Mouse (Mus musculus) heart, embryonic 14.5 days (tissue): ENCODE results near the gene Palld. TPM values are rescaled to one million over a fixed set of nuclear protein-coding genes. Genes with fewer than 3 reads are reported as not detected.

Experiments used
- ATAC-seq: fragments of 200-750 bp; cut with Nextera tagmentation; 2 replicates; pipeline ENCODE4 v1.8.0; 2017; ENCODE audit warnings: low read depth, moderate TSS enrichment; ENCODE audit not compliant: insufficient number of reproducible peaks, insufficient read depth, low FRiP score
- H3K27ac ChIP-seq, 2 experiments: fragments of 200-500 bp in 1 of 2; fragments of 300-500 bp in 1 of 2; sonication (generic) in 1 of 2; replicated peaks in 1 of 2; 2 replicates each; pipeline ENCODE4 v1.5.1; 2012 to 2014; ENCODE audit warnings: low read depth in 2 of 2, low read length in 2 of 2, control low read depth in 1 of 2, mild to moderate bottlenecking in 1 of 2, mixed read lengths in 1 of 2; ENCODE audit not compliant: control insufficient read depth in 1 of 2, insufficient read depth in 1 of 2
- H3K27me3 ChIP-seq: fragments of 300-500 bp; sonication (generic); 2 replicates; pipeline ENCODE4 v1.6.1; 2014; ENCODE audit warnings: mild to moderate bottlenecking, low read length, control low read depth; ENCODE audit not compliant: control insufficient read depth, insufficient read depth
- H3K36me3 ChIP-seq: fragments of 300-500 bp; sonication (generic); 2 replicates; pipeline ENCODE4 v1.6.1; 2014; ENCODE audit warnings: mild to moderate bottlenecking, control low read depth, low read length, mixed read lengths; ENCODE audit not compliant: control insufficient read depth, insufficient read depth
- H3K4me1 ChIP-seq, 2 experiments: fragments of 200-500 bp in 1 of 2; fragments of 300-500 bp in 1 of 2; sonication (generic) in 1 of 2; 2 replicates each; pipeline ENCODE4 v1.6.1; 2012 to 2014; ENCODE audit warnings: low read length in 2 of 2, control low read depth in 1 of 2, mixed read lengths in 1 of 2; ENCODE audit not compliant: control insufficient read depth in 2 of 2, insufficient read depth in 2 of 2
- H3K4me2 ChIP-seq: fragments of 300-500 bp; sonication (generic); 2 replicates; pipeline ENCODE4 v1.6.1; 2014; ENCODE audit warnings: mild to moderate bottlenecking, low read length
- H3K4me3 ChIP-seq, 2 experiments: fragments of 200-500 bp in 1 of 2; fragments of 300-500 bp in 1 of 2; sonication (generic) in 1 of 2; 2 replicates each; pipeline ENCODE4 v1.5.1; 2012 to 2014; ENCODE audit warnings: low read length in 2 of 2, mild to moderate bottlenecking in 2 of 2, control low read depth in 1 of 2, low read depth in 1 of 2, moderate library complexity in 1 of 2; ENCODE audit not compliant: control insufficient read depth in 1 of 2, insufficient read depth in 1 of 2
- H3K9ac ChIP-seq: fragments of 300-500 bp; sonication (generic); 2 replicates; pipeline ENCODE4 v1.6.1; 2014; ENCODE audit warnings: mild to moderate bottlenecking, low read length
- H3K9me3 ChIP-seq: fragments of 300-500 bp; sonication (generic); 2 replicates; pipeline ENCODE4 v1.6.1; 2016; ENCODE audit warnings: low read length, control low read depth; ENCODE audit not compliant: control insufficient read depth
- WGBS: fragments of 180-500 bp; shearing (Covaris S2); extraction: QIAGEN DNeasy Blood & Tissue Kit; methylation state at CpG from one replicate; pipeline ENCODE4 v1.1.7; 2014; 5-methylcytosine and 5-hydroxymethylcytosine counted together
- polyA plus RNA-seq: library from polyadenylated mRNA; unstranded; fragments of >200 nt; fragmentation: Nextera tagmentation; extraction: Ambion mirVana; gene quantifications from 2 replicates; pipeline ENCODE4 v1.2.1, GENCODE M21; 2014

Palld gene
- polyA plus RNA-seq, 1 experiment from 2014 or later, result 187 TPM

DNA sequence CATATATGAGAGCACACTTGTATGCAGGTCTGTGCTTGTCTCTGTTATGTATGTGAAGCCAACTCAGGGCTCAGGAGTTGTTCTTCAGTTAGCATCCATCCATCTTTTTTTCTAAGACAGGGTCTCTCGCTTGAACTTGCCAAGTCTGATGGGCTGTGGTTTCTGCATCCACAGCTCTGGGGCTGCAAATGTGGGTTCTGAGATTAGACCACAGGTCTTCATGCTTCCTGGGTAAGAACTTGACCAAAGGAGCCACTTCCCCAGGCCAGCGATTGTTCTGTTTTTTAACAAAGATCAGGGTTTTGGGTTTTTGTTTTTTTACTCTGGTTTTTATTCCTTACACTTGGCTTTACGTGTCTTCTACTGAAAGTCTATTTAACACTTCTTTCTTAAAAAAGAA is 316.0 kb downstream of the Palld start:
- no peak overlapping the region for H3K9ac ChIP-seq
- 92% methylated on average over 3 of the region's 3 CpGs for WGBS
- no peak overlapping the region for H3K4me2 ChIP-seq
- no peak for ATAC-seq
- H3K9me3 ChIP-seq, result no peaks in the 10 kb centered on the region
- peaks cover 28% of the 10 kb centered on the region for H3K36me3 ChIP-seq
- H3K4me1 ChIP-seq, result peaks cover 12 to 32% of the 10 kb centered on the region in 2 experiments
- H3K4me3 ChIP-seq, result no peak overlapping the region
- H3K27ac ChIP-seq, result no peak overlapping the region
- no peaks in the 10 kb centered on the region for H3K27me3 ChIP-seq

DNA sequence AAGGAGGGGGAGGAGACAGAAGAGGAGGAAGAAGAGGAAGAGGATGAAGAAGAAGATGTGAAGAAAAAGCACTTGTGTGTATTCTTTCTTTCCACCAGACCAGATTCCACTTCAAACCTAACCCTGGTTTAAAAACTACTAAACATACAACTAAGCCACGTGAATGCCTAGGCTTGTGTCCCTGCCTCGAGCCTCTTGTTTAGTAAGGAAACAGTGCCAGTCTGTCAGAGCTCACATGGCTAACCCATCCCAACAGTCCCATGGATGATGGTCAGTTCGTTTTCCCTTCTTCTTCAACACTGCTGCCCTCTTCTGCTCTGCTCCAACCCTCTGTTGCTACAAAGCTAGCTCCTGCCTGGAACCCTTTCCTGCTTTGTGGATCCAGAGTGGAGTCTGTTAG is 316.7 kb downstream of the Palld start:
- Histone ChIP-seq H3K9me3 (no peaks in the 10 kb centered on the region), H3K27me3 (no peaks in the 10 kb centered on the region), H3K27ac (no peak overlapping the region), H3K4me1 (peaks cover 10 to 32% of the 10 kb centered on the region in 2 experiments), H3K4me3 (no peak overlapping the region), H3K9ac (no peak overlapping the region), H3K4me2 (no peak overlapping the region), H3K36me3 (peaks cover 28% of the 10 kb centered on the region)
- WGBS, result 67% methylated on average over 3 of the region's 3 CpGs
- no peak for ATAC-seq

DNA sequence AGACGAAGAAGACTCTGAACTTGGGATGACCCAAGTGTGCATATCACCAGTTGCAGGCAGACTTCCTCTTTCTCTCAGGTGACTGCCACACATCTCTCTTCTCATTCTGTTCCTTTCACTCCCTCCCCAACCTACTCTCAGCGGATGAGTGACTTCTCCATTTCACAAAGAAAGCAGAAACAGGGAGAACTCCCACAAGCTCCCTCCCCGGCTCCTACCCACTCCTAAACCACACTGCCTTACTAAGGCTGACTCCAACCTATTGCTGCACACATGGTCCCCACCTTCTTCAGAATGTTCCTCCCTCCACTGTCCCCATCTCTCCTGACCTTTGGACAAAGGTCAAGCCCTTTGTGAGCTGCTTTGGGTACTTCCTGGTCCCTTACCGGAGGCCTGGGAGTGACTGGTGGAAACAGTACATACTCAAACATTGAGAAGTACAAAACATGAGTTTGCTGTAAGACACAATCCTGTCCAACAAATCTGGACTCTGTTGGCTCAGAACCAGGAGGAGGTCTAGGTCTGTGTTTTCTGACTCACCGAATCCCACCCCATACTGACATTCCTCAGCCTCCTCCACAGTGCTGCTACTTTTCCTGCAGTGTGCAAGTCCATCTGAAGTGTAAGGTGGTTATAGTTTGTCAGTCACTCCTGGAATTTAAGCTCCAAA is 317.6 kb downstream of the Palld start:
- Histone ChIP-seq H3K4me1 (peaks cover 8 to 37% of the 10 kb centered on the region in 2 experiments), H3K9ac (no peak overlapping the region), H3K4me2 (no peak overlapping the region), H3K4me3 (no peak overlapping the region), H3K27me3 (no peaks in the 10 kb centered on the region), H3K36me3 (peaks cover 28% of the 10 kb centered on the region), H3K9me3 (no peaks in the 10 kb centered on the region), H3K27ac (no peak overlapping the region)
- whole genome bisulfite sequencing, result 65% methylated on average over 5 of the region's 5 CpGs
- ATAC-seq, result no peak

DNA sequence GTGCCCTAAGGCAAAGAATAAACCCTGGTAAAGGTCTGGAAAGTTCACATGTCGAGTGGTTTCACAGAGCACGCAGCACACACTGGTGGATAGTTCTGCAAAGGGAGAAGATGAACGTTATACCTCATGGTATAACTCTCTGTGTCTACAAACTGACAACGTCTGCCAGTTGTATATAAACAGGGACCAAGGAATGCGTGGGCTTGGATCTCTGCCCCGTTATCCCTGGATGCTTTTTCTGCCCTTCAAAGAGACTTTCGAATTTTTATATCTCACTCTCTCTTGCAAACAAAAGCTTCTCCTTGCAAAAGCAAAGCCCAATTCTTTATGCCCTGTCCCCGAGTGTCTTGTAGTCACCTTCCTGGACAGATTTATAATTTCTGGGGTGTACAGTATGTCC is 319.9 kb downstream of the Palld start:
- Histone ChIP-seq H3K4me3 (no peak overlapping the region), H3K4me1 (peaks cover 6 to 30% of the 10 kb centered on the region in 2 experiments), H3K9me3 (no peaks in the 10 kb centered on the region), H3K27me3 (no peaks in the 10 kb centered on the region), H3K36me3 (peaks cover 37% of the 10 kb centered on the region), H3K9ac (no peak overlapping the region), H3K4me2 (no peak overlapping the region), H3K27ac (no peak overlapping the region)
- ATAC-seq, result no peak
- 78% methylated on average over 8 of the region's 8 CpGs for WGBS

DNA sequence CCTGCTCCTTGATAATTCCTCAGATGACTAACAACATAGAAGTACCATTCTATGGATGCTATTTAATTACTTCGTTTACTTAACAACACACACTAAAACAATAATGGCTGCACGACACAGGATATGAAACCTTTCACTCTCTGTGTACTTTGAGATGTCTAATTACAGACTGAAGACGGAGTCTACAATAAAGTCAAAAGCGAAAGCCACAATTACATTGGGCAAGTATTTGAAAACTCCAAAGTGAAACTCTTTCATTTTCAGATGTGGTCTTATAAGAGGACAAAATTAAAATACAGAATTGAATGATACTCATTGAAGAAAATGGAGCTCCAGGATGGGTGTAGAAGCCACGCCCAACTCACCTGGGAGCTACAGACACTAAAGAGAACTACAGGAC is 321.2 kb downstream of the Palld start:
- H3K4me3 ChIP-seq, result no peak overlapping the region
- no peak overlapping the region for H3K27ac ChIP-seq
- H3K9ac ChIP-seq, result no peak overlapping the region
- H3K4me2 ChIP-seq, result no peak overlapping the region
- peaks cover 6 to 30% of the 10 kb centered on the region in 2 experiments for H3K4me1 ChIP-seq
- no peak for ATAC-seq
- H3K9me3 ChIP-seq, result no peaks in the 10 kb centered on the region
- H3K36me3 ChIP-seq, result peaks cover 34% of the 10 kb centered on the region
- H3K27me3 ChIP-seq, result no peaks in the 10 kb centered on the region
- WGBS, result 89% methylated on average over 5 of the region's 5 CpGs

DNA sequence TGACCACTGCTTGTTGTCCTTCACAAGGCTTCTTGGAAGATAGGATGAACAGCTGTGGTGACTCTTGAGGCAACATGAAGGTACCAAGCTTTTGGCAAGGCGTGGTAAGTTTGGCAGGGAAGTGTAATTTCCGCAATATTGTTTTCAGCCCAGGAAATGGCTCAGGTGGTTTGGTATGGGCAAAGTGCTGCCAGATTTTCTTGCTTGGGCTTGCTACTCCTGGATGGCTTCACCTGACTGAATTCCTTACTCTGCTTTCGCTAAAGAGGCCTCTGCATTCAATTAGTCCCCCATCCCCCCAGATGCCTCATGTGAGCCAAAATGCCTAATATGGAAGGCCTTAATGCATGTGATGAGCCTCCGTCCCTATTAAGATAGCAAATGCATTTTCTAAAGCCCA is 322.7 kb downstream of the Palld start:
- Histone ChIP-seq H3K36me3 (peaks cover 28% of the 10 kb centered on the region), H3K4me1 (peaks cover 13 to 32% of the 10 kb centered on the region in 2 experiments), H3K4me2 (no peak overlapping the region), H3K9me3 (no peaks in the 10 kb centered on the region), H3K27me3 (no peaks in the 10 kb centered on the region), H3K9ac (no peak overlapping the region), H3K27ac (no peak overlapping the region), H3K4me3 (no peak overlapping the region)
- no peak for ATAC-seq
- WGBS, result 69% methylated on average over 4 of the region's 4 CpGs

DNA sequence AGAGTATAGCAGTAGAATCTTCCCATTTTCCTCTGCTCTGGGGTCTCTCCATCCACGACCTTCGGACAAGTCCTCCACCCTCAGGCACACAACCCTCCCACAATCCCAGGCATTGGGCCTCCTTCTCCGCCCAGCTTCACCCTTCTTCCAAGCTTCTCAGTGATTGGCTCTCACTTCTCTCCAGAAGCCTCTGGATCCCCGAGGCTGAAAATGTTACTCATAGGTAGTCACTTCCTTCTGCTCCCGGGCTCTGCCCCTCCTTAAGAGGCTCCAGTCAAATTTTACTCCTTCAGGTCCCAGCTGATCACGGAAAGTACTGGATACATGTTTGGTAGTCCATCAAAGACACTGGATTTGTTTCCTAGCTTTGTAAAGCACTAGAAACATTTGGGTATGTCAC is 323.7 kb downstream of the Palld start:
- no peak for ATAC-seq
- no peak overlapping the region for H3K4me3 ChIP-seq
- no peak overlapping the region for H3K4me2 ChIP-seq
- H3K27me3 ChIP-seq, result no peaks in the 10 kb centered on the region
- H3K9me3 ChIP-seq, result no peaks in the 10 kb centered on the region
- H3K27ac ChIP-seq, result no peak overlapping the region
- H3K36me3 ChIP-seq, result peaks cover 24% of the 10 kb centered on the region
- peaks cover 21 to 41% of the 10 kb centered on the region in 2 experiments for H3K4me1 ChIP-seq
- WGBS, result 78% methylated on average over 6 of the region's 6 CpGs
- no peak overlapping the region for H3K9ac ChIP-seq

DNA sequence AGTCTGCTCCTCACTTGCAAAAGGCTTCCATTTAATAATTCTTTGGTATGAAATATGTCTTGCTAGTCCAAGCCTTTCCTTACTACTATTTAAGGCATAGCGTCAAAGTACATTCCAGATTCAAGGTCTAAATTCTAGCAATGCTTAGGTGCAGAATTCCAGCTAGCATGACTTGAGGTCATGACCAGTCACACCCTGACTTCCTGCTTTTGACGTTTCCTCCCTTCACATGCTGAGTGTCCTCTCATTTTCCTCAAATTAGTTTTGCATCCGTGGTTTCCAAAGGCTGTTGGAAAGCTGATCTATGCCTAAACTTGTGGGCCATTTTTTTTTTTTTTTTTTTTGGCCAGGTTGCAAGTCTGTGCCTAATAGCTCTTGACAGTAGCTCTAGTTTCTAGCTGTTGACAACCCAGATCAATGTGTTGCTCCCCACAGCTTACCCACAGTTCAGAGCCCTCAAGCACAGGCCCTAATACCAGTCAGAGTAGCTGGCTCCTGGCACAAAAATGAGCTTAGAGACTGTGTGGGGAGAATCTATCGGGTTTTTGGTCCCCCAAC is 327.3 kb downstream of the Palld start:
- ATAC-seq, result no peak

More for the DNA sequence above, 327.3 kb downstream of the Palld start:
- H3K4me2 ChIP-seq, result no peak overlapping the region
- WGBS, result 38% methylated on average over 4 of the region's 4 CpGs
- H3K4me3 ChIP-seq, result no peak overlapping the region
- no peak overlapping the region for H3K9ac ChIP-seq
- peaks cover 13% of the 10 kb centered on the region for H3K36me3 ChIP-seq
- peaks cover 29 to 51% of the 10 kb centered on the region in 2 experiments for H3K4me1 ChIP-seq
- no peaks in the 10 kb centered on the region for H3K9me3 ChIP-seq
- no peaks in the 10 kb centered on the region for H3K27me3 ChIP-seq
- H3K27ac ChIP-seq, result peak overlapping the region in 1 of 2 experiments; percentile 54; a peak in 2 of 4 replicates
